In genomic region chr5:132314300-132314699, GRCm38 (mm10) we compare ENCODE assay signal across 22 mouse cellular contexts.
DNase-seq lines count a peak whose midpoint lies in the region; ATAC-seq lines count a peak whose summit lies in the region.
"Had no signal": no experiment of that assay in that cellular context is flagged by ENCODE, and none has a peak within 500 bp of the region (broad histone marks: within the 10 kb centered on the region; RNA-seq: fewer than 3 reads in every experiment).

No protein-coding gene starts in this region.

- no peaks in the 10 kb centered on the region for H3K9me3 ChIP-seq in forebrain, embryonic 14.5 days (replicated peaks; ENCODE audit: control insufficient read depth, low read length)
- no peaks in the 10 kb centered on the region for H3K9me3 ChIP-seq in forebrain, embryonic 10.5 days
- no peaks in the 10 kb centered on the region for H3K9me3 ChIP-seq in hindbrain, embryonic 12.5 days (replicated peaks)
- H3K9me3 ChIP-seq in neural tube, embryonic 13.5 days, result no peaks in the 10 kb centered on the region
- H3K9me3 ChIP-seq: limb, embryonic 12.5 days had no signal

- no peak overlapping the region for H3K4me2 ChIP-seq in forebrain, embryonic 14.5 days (ENCODE audit: low read length)
- no peak overlapping the region for H3K4me2 ChIP-seq in hindbrain, embryonic 12.5 days (replicated peaks)
- no peak overlapping the region for H3K4me2 ChIP-seq in neural tube, embryonic 13.5 days
- H3K4me2 ChIP-seq: limb, embryonic 12.5 days; liver, embryonic 11.5 days; midbrain, embryonic 11.5 days had no signal

- peak; percentile 45 for DNase-seq in forebrain, embryonic 14.5 days (ENCODE audit: low spot score)
- no peak for DNase-seq in forebrain, embryonic 10.5 days (ENCODE audit: extremely low spot score, low spot score)
- peak; percentile 80 for DNase-seq in brain, adult 2 months (ENCODE audit: low read depth, low spot score)
- DNase-seq in kidney, postnatal 36 days, result no peak
- no peak for DNase-seq in spleen, adult 12 weeks (ENCODE audit: low spot score)
- DNase-seq: adrenal gland, postnatal 25 days; cerebellum, adult 11 months; cerebellum, adult 9-11 months; gastrocnemius, postnatal 36 days; kidney, adult 2 months; liver, postnatal 0 days; right cerebral cortex, postnatal 14 days; spleen, adult 18-20 months had no signal

- no peak overlapping the region for H3K4me3 ChIP-seq in forebrain, embryonic 14.5 days (ENCODE audit: low read depth, low read length)
- H3K4me3 ChIP-seq in forebrain, embryonic 10.5 days, result no peak overlapping the region
- H3K4me3 ChIP-seq in hindbrain, embryonic 12.5 days, result no peak overlapping the region
- H3K4me3 ChIP-seq in neural tube, embryonic 13.5 days, result no peak overlapping the region
- H3K4me3 ChIP-seq: layer of hippocampus, adult 2 months; limb, embryonic 12.5 days had no signal

- no peaks in the 10 kb centered on the region for H3K36me3 ChIP-seq in forebrain, embryonic 14.5 days (ENCODE audit: control insufficient read depth, insufficient read depth, low read length)
- H3K36me3 ChIP-seq in forebrain, embryonic 10.5 days (replicated peaks), result no peaks in the 10 kb centered on the region
- H3K36me3 ChIP-seq in hindbrain, embryonic 12.5 days, result no peaks in the 10 kb centered on the region
- no peaks in the 10 kb centered on the region for H3K36me3 ChIP-seq in neural tube, embryonic 13.5 days
- H3K36me3 ChIP-seq: limb, embryonic 12.5 days had no signal

- ATAC-seq in forebrain, embryonic 14.5 days, result no peak
- peak; percentile 72 for ATAC-seq in hindbrain, embryonic 12.5 days (ENCODE audit: low FRiP score)
- ATAC-seq in neural tube, embryonic 13.5 days (ENCODE audit: low read depth), result peak; percentile 86
- ATAC-seq: CD4-positive, CD25-positive, alpha-beta regulatory T cell, adult 4 months; liver, postnatal 0 days; lung, postnatal 0 days had no signal

- H3K4me1 ChIP-seq in forebrain, embryonic 14.5 days (ENCODE audit: control insufficient read depth, insufficient read depth, low read length), result peaks cover 6% of the 10 kb centered on the region
- peaks cover 50% of the 10 kb centered on the region for H3K4me1 ChIP-seq in forebrain, embryonic 10.5 days
- H3K4me1 ChIP-seq in hindbrain, embryonic 12.5 days, result peaks cover 34% of the 10 kb centered on the region
- peaks cover 38% of the 10 kb centered on the region for H3K4me1 ChIP-seq in neural tube, embryonic 13.5 days (replicated peaks)
- H3K4me1 ChIP-seq: limb, embryonic 12.5 days had no signal

- no peak overlapping the region for H3K9ac ChIP-seq in forebrain, embryonic 14.5 days (ENCODE audit: low read length)
- H3K9ac ChIP-seq in hindbrain, embryonic 12.5 days, result no peak overlapping the region
- no peak overlapping the region for H3K9ac ChIP-seq in neural tube, embryonic 13.5 days
- H3K9ac ChIP-seq: limb, embryonic 12.5 days; liver, postnatal 0 days had no signal

- WGBS in forebrain, embryonic 14.5 days, result 46% methylated on average over 5 of the region's 5 CpGs
- WGBS in forebrain, embryonic 10.5 days, result 81% methylated on average over 5 of the region's 5 CpGs
- 39% methylated on average over 5 of the region's 5 CpGs for WGBS in hindbrain, embryonic 12.5 days
- WGBS in neural tube, embryonic 13.5 days, result 16% methylated on average over 5 of the region's 5 CpGs

- H3K27me3 ChIP-seq in forebrain, embryonic 14.5 days (replicated peaks; ENCODE audit: control insufficient read depth, insufficient read depth, low read length), result no peaks in the 10 kb centered on the region
- no peaks in the 10 kb centered on the region for H3K27me3 ChIP-seq in forebrain, embryonic 10.5 days (ENCODE audit: poor library complexity, severe bottlenecking)
- no peaks in the 10 kb centered on the region for H3K27me3 ChIP-seq in hindbrain, embryonic 12.5 days
- no peaks in the 10 kb centered on the region for H3K27me3 ChIP-seq in neural tube, embryonic 13.5 days
- H3K27me3 ChIP-seq: limb, embryonic 12.5 days had no signal

- peak overlapping the region; percentile 23; the same call in 1 of the 2 replicates for H3K27ac ChIP-seq in forebrain, embryonic 14.5 days (ENCODE audit: low read depth, low read length)
- H3K27ac ChIP-seq in forebrain, embryonic 10.5 days, result no peak overlapping the region
- H3K27ac ChIP-seq in hindbrain, embryonic 12.5 days, result peak overlapping the region; percentile 66
- peak overlapping the region; percentile 83 for H3K27ac ChIP-seq in neural tube, embryonic 13.5 days (replicated peaks)
- H3K27ac ChIP-seq: kidney, postnatal 0 days; layer of hippocampus, adult 2 months; limb, embryonic 12.5 days had no signal

Comparison
In these comparisons a context has a peak if more than half of its experiments do, and no peak if none do; other contexts are left out.
1. DNase-seq: peak in forebrain, embryonic 14.5 days (single experiment) and brain, adult 2 months (single experiment); none in forebrain, embryonic 10.5 days (single experiment), kidney, postnatal 36 days (0 of 2) and spleen, adult 12 weeks (single experiment).